Mouse (Mus musculus): Measurements from ENCODE around the gene Erf.

GRCm38 (mm10) chr7:25274996-25275395 lies 24.4 kb upstream of the Erf start:
- TF ChIP-seq CTCF (conservative IDR thresholded peaks at IDR 0.05; ENCODE audit: low read length) (no peak), NANOG (IDR thresholded peaks at IDR 0.05; ENCODE audit: borderline replicate concordance, low read length) (no peak)

Data from E14TG2a.4 (cell line).